Mouse (Mus musculus): ENCODE data around the gene Ephb2.

Ephb2 gene

DNA sequence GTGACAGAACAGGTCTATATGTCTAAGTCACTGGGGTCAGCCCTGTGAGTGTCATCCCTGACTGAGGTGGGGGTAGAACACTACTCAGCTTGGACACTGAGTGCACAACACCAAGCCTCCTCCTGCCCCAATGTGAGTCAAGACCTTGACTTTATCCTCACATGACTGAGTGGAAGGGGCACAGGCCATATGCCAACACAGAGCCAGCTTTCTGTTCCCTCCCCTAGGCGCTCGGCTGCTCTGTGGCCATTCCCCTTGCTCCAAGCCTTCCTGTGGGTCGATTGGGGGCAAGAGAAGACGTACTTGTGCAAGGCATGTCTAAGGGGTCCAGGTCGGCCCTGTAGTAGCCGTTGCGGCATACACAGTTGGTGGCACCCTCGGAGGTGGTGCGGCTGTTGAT is 140.1 kb downstream of the Ephb2 start:
- DNase-seq: no peak

DNA sequence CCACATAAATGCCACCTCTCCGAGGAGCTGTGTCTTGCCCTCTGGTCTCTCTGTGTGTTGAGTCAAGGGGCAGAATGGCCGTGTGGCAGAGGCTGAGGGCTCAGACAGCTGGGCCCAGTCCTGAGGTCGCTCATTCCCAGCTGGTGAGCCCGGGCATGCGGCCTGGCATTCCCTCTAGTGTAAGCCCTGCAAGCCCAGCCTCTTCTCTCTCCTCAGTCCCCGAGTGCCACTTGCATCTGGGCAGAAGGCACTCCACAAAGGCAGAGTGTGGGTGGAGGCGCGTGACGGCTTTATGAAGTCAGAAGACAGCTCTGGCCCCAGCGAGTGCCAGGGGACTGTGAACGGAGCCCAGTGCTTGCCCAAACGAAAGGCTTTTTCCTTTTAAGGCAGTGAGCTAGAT is 145.8 kb downstream of the Ephb2 start:
- DNase-seq: no peak

DNA sequence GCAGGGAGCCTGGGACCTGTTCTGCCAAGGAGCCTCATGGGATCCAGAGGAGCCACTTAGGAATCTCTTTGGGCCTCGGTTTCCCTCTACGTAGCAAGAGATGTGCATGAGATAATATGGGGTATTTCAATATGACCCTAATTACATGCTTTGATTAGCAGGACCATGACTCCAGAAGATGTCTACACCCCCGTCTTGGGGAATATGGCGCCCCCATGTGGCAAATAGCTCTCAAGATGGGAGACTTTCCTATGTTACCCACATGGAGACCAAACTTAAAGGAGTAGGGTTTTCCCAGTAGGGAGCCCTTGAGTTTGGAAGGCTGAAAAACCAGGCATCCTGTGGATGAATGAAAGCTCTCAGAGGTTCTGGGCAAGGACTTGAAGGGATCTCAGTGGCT is 147.7 kb downstream of the Ephb2 start:
- no peak for DNase-seq

DNA sequence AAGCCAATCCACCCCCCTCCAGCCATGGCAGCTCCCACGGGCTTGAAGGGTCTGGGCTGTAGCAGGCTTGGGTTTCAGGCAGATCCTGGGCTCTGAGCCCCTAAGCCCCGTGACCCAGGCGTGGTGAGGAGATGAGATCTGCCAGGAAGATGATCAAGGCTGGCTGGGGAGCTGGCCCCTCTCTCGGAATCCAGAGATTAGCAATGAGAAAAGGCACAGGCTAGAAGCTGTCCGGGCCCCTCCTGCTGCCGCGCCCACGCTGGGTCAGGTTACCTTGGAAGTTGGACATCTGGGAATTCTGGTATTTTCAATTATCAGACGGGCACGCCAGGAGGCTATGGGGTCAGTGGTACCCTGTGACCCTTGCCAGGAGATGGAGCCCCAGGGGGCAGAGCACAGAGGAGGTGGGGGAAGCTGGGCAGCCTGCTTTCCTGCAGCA is 150.3 kb downstream of the Ephb2 start:
- DNase-seq: no peak

GRCm38 (mm10) chr4:136684485-136684884 is 151.3 kb downstream of the Ephb2 start:
- peak; percentile 4 to 6 for DNase-seq

GRCm38 (mm10) chr4:136680641-136681040 is 155.1 kb downstream of the Ephb2 start:
- no peak for DNase-seq

GRCm38 (mm10) chr4:136679221-136679620 is 156.6 kb downstream of the Ephb2 start:
- DNase-seq: no peak

- peak; percentile 74 to 77 for DNase-seq
Observed at GRCm38 (mm10) chr4:136678480-136678879, 157.3 kb downstream of the Ephb2 start.

GRCm38 (mm10) chr4:136675439-136675838 is 160.3 kb downstream of the Ephb2 start:
- no peak for DNase-seq

- DNase-seq: no peak
Observed at GRCm38 (mm10) chr4:136672335-136673090, 163.3 kb downstream of the Ephb2 start.

DNA sequence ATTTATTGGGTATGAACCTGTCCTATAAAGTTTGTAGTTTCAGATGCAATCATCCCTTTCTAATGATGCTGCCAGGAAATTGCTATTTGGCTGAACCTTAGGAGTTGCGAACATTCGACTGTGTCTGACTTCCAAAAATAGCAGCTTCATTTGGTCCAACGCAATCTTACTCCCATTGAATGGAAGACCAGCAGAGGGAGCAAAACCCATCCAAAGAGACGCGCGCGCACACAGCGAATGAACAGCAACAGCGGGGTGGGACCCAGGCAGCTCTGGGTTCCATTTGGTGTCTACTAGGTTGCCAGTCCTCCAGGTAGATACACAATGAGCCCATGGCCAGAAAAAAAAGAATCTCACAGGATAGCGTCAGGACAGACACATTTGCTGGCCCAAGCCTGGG is 168.0 kb downstream of the Ephb2 start:
- no peak for DNase-seq

DNA sequence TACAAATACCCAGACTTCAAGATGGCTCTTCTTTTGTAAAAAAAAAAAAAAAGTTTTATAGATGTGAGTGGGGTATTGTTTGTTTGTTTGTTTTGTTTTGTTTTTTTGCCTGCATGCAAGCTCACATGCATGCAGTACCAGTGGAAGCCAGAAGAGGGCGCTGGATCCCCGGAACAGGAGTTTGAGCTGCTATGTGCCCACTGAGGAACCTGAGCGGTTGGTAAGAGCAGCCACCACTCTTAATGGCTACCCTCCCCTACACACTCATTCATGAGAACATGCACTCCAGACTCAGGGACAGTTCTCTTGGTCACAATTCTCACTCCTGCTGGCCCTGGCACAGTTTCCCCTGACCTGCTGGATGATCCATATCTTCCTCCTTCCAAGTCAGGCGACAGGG is 169.8 kb downstream of the Ephb2 start:
- no peak for DNase-seq

- DNase-seq: no peak
Observed at GRCm38 (mm10) chr4:136665068-136665467, 170.7 kb downstream of the Ephb2 start.

- DNase-seq: no peak
Observed at GRCm38 (mm10) chr4:136657914-136658313, 177.9 kb downstream of the Ephb2 start.

DNA sequence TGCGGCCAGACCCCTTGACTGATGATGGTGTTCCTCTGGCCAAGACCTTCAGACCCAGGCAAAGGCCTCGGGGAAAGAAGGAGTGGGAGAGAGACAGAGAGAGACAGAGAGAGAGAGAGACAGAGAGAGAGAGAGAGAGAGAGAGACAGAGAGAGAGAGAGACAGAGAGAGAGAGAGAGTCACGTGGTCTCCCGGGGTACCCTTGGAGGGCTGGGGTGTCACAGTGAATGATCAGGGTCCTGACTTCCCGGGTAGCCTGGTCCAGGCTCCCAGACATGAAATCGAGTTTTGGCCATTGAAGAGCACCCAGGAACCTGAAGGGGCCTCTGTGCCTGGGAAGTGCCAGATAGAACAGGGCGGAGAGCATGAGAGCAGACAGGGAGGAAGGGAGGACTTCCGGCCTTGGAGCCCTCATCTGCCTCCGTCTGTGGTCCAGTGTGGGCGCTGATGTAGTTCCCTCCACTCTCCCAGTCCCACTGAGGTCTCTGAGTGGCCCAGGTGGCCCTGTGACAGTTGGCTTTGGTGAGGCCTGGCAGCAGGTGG is 182.0 kb downstream of the Ephb2 start:
- no peak for DNase-seq

GRCm38 (mm10) chr4:136653019-136653418 is 182.8 kb downstream of the Ephb2 start:
- DNase-seq: no peak

DNA sequence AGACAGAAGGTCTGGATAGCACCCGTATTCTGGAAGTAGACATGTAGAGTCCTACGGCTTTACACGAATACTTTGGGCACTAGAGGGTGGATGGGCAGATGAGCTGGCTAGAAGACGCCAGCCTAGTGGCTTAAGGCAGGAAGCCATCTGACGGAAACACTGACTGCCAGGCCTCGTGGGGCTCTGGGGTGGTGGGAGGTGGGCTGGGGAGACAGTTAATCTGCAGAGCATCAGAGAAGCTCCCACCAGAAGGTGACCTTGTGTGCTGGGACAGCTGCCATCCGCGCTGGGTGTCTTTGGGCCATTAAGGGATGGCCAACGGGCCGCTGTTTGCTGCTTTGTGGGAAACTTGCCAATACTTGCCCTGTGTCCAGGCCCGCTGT is 183.3 kb downstream of the Ephb2 start:
- DNase-seq: no peak

GRCm38 (mm10) chr4:136651882-136652527 is 183.8 kb downstream of the Ephb2 start:
- no peak for DNase-seq

DNA sequence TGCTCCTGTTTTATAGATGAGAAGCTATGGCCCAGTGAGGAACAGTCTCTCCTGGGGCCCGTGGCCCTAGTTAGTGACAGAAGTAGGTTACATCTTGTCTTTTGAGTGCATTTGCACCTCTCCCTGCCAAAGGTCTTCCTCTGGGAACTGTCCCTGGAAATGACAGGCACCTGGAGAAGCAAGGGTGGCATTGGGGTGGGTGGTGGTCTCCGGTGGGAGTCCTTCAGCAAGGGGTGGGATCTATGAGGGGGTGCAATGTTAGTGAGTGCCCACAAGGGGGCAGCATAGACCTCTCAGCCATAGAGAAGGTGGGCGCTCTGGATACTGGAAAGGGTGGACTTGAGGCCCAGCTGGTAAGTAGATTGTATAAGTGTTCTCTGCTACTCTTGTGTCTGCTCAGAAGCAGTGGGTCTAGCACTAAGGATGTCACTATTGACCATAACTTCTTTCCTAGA is 184.4 kb downstream of the Ephb2 start:
- DNase-seq: peak; percentile 55 to 56

DNA sequence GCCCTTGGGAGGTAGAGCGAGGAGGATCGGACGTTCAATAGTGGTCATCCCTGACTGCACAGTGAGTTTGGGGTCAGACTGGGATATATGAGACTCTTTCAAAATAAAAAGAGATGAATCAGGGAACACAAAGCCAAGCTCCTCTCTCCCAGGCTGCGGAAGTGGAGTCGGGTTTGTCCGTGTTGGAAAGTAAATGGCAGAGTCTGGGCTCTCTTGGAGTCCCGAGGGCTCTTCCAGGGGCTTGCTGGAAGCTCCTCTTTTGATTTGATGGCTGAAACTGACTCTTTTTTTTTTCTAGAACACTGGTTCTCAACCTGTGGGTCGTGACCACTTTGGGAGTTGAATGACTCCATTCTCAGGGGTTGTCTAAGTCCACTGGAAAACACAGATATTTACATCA is 185.5 kb downstream of the Ephb2 start:
- no peak for DNase-seq

GRCm38 (mm10) chr4:136649480-136650196 is 186.2 kb downstream of the Ephb2 start:
- no peak for DNase-seq

DNA sequence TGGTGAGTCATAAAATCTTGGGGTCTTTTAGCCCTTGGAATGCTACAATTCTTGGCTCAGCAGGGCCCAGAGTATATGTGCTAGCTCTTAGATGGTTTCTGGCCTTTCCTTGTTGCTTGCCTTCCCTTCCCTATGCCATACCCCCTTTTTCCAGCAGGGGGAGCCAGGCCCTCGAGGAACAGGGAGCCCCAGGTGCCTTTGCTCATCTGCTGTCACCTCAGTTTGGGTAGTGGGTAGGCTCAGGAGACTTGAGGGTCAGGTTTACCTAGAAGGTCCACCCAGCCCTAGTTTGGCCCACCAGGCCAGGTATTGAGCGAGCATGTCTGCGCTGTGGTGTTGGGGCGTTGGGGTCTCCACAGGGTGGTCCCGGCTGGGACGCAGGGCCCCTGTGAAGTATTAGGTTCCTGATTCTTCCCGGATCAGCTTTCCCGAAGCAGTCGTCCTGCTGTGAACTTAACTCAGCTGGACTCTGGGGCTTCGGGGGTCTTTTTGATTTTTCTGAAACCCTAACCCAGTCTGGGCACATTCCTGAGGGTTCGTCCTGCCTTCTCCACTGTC is 186.8 kb downstream of the Ephb2 start:
- peak; percentile 82 to 85 for DNase-seq

DNA sequence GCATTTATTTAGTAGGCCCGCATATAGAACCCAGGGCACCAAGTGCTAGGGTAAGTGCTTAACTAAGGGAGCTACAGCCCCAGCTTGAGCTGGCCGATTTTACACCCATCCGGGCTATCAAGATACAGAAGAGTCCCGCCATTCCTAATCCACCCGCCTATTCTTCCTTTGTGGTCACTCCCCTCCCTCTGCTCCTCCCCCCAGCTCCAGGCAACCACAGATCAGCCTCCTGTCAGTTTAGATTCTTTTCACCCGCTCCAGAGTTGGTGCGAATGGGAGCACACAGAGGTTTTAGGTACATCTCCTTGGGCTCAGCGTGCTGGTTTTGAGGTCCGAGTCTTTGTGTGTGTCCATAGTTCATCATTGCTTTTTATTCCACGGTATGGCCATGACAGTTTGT is 196.9 kb downstream of the Ephb2 start:
- DNase-seq: no peak

Measured in B cell, adult 2 months (primary cell).